Mouse (Mus musculus) CH12.LX (cell line): ENCODE data around the gene Gnas.

Experiments
- TCF12 ChIP-seq: IDR thresholded peaks from 2 replicates; pipeline ENCODE4 v1.6.1; 2014; ENCODE audit warnings: low read depth, mild to moderate bottlenecking, inconsistent platforms, low read length, improper control_type of control experiment
- UBTF ChIP-seq: IDR thresholded peaks from 2 replicates; pipeline ENCODE4 v1.6.1; 2012; ENCODE audit warnings: low read depth, mild to moderate bottlenecking, inconsistent platforms, low read length, improper control_type of control experiment, moderate library complexity

DNA sequence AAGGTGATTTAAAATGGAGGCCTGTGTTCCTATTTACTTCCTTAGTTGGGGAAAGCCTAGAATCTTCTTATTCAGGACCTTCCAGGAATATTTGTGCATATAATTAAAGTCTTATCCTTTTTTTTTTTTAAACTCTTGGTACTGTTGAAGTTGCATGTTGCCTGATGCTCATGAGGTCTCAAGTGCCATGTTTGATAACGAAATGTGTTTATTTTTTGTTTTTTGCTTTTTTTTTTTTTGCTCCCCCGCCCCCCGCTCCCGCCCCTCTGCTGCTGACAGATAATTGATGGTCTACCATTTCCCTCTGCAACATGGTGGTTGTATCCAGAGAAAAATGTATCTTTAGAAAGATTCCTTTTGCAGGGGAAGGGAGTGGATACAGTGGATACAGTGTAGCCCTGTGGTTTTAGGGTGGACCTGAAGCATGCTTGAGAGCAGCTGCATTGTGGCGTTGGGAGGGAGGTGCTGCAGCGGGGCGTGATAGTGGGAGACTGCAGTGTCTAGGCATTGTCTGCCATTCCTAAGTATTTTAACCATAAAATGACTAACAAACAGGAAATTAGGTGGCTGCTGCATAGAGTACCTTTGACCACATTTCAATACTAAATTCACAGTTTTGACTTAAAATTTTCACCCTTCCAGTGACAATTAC is 49.2 kb downstream of the Gnas start:
- TF ChIP-seq UBTF (no peak), TCF12 (no peak)
